Mouse (Mus musculus) layer of hippocampus, adult 9-11 months (tissue): Measurements from ENCODE around the gene Psma6.

Source experiments
- DNase-seq: peaks from one replicate; pipeline ENCODE4 v3.0.0; 2022

The Psma6 gene

DNA sequence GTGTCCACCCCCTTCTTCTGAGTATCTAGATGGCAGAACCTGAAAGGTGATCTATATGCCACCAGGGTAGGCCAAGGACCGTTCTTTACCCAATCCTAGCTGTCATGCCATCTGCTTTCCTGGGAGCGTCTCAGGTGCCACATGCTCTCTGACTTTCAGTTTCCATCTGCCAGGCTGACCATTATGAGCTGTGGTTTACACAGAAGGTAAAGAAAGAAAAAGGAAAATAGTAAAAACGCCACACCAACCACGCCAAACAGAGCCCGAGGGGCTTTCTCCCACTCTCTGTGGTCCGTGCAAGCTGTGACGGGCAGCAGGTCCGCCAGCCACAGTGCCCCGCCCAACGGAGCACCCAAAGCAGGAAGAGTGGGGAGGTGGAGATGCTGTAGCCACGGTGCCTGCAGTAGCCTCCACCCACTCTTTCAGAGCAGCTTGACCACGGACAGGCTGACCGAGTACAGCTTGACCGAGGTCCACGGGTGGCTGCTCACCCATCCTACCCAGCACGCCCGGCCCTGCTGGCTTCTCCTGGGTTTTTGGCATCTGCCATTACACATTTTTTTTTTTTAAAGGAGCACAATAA lies 81.5 kb downstream of the Psma6 start:
- DNase-seq = no peak

- peak; percentile 49 for DNase-seq
Observed at GRCm38 (mm10) chr12:55466088-55466701, 82.2 kb downstream of the Psma6 start.

DNA sequence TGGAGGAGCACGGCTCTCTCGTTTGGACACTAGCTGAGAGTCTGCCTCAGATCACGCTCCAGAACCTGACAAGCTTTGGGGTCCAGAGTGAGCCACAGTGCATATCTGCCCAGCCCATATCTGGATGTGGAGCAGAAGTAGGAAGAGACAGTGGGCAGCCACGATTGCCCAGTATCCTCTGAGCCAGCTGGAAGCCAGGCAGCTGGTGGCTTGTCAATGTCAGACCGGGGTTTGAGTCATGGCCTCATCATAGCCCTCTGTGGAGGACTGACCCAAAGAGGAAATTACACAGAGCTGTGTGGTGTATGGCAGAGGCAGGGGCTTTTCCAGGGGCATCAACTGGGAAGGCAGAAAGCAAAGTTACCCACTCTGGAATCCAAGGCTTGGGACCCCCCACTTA lies 82.8 kb downstream of the Psma6 start:
- DNase-seq = no peak

DNA sequence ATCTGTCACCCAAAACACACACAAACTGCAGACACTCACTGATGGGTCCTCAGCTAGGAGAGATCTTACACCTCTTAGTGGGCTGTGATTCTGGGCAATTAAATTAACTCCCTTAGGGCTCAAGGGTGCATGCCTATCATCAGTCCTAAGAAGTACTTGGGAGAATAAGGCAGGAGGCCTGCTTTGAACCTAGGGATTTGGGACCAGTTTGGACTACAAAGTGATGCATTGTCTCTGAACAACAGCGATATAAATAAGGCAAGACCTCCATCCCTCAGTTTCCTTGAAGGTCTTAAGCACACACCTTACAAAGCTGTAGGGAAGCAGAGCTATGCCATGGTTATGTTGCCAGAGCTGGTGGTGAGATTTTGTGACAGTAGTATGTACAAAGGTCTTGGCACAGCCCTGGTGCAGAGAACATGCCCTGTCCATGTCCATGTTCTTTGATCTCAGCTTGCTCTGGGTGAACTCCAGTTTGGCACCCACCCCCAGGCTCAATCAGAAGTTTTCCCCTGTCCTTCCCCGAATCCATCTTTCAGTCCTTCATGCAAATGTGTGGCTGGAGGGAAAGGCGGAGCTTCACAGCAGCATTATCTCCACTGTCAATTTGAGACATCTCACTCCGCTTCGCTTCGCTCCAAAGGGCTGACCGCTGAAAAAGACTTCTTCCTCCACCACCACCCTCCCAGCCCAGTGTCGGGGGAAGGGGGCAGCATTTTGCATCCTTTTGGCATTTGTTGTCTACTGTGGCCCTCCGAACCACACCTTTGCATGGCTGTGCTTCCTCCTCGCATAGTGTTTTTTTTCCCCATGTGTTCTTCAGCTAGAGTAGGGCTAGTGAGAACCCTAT lies 83.5 kb downstream of the Psma6 start:
- no peak for DNase-seq
